Comparison of ENCODE assay signal across 9 mouse cellular contexts in genomic region chr7:58397992-58398391, GRCm38 (mm10).
DNase-seq lines count a peak whose midpoint lies in the region; ATAC-seq and TF ChIP-seq lines count a peak whose summit lies in the region.
"Had no signal": no experiment of that assay in that cellular context is flagged by ENCODE, and none has a peak within 500 bp of the region (broad histone marks: within the 10 kb centered on the region; RNA-seq: fewer than 3 reads in every experiment).

No protein-coding gene starts in this region.

- no peak for DNase-seq in heart, adult 11 months
- peak; percentile 48 for DNase-seq in hindbrain, postnatal 0 days (ENCODE audit: low spot score)
- DNase-seq in naive thymus-derived CD4-positive, alpha-beta T cell, adult 2 months (ENCODE audit: low read depth) = peak; percentile 37
- no peak for DNase-seq in thymus, adult 18-20 months
- no peak for DNase-seq in right cerebral cortex, postnatal 10 days (ENCODE audit: low spot score in 2 of 2)
- no peak for DNase-seq in frontal cortex, postnatal 14 days (ENCODE audit: low spot score in 2 of 2)
- DNase-seq: kidney, adult 11 months had no signal

- TF ChIP-seq POLR2A in cortical plate, adult 2 months (IDR thresholded peaks at IDR 0.05; ENCODE audit: extremely low read depth, insufficient read depth, low read length) = no peak

- peak overlapping the region; percentile 61 for H3K4me2 ChIP-seq in heart, embryonic 12.5 days
- peak overlapping the region; percentile 60 for H3K4me2 ChIP-seq in hindbrain, postnatal 0 days (ENCODE audit: low read depth, low read length)

- H3K4me3 ChIP-seq in heart, embryonic 12.5 days = peak overlapping the region; percentile 70
- H3K4me3 ChIP-seq in cortical plate, adult 2 months (ENCODE audit: insufficient read depth, low read length) = no peak overlapping the region
- peak overlapping the region; percentile 44 for H3K4me3 ChIP-seq in hindbrain, postnatal 0 days (ENCODE audit: low read length)

- H3K4me1 ChIP-seq in heart, embryonic 12.5 days (replicated peaks) = peaks cover 11% of the 10 kb centered on the region; the same call in 1 of the 2 replicates
- peaks cover 3% of the 10 kb centered on the region; the same call in 1 of the 2 replicates for H3K4me1 ChIP-seq in cortical plate, adult 2 months (ENCODE audit: control insufficient read depth, insufficient read depth, low read length)
- H3K4me1 ChIP-seq in hindbrain, postnatal 0 days (ENCODE audit: insufficient read depth, low read length) = peaks cover 3% of the 10 kb centered on the region; the same call in 1 of the 2 replicates

- H3K27me3 ChIP-seq in heart, embryonic 12.5 days (replicated peaks) = no peaks in the 10 kb centered on the region
- no peaks in the 10 kb centered on the region for H3K27me3 ChIP-seq in hindbrain, postnatal 0 days (ENCODE audit: insufficient read depth, low read length)

- no peak for TF ChIP-seq CTCF in cortical plate, adult 2 months (IDR thresholded peaks at IDR 0.05; ENCODE audit: extremely low read depth, insufficient read depth, low read length)
- TF ChIP-seq CTCF in hindbrain, postnatal 0 days (IDR thresholded peaks at IDR 0.05; ENCODE audit: low read depth) = no peak

- H3K9me3 ChIP-seq in heart, embryonic 12.5 days (replicated peaks) = no peaks in the 10 kb centered on the region
- H3K9me3 ChIP-seq in hindbrain, postnatal 0 days (ENCODE audit: low read length) = no peaks in the 10 kb centered on the region

- 26% methylated on average over 6 of the region's 6 CpGs for WGBS in heart, embryonic 12.5 days
- WGBS in hindbrain, postnatal 0 days = 3% methylated on average over 6 of the region's 6 CpGs

- no peaks in the 10 kb centered on the region for H3K36me3 ChIP-seq in heart, embryonic 12.5 days
- H3K36me3 ChIP-seq in hindbrain, postnatal 0 days (ENCODE audit: insufficient read depth, low read length) = no peaks in the 10 kb centered on the region

- H3K27ac ChIP-seq in heart, embryonic 12.5 days (ENCODE audit: poor library complexity, severe bottlenecking) = peak overlapping the region; percentile 93
- H3K27ac ChIP-seq in cortical plate, adult 2 months (ENCODE audit: insufficient read depth, low read length) = peak overlapping the region; percentile 74
- H3K27ac ChIP-seq in hindbrain, postnatal 0 days = peak overlapping the region; percentile 97

- peak overlapping the region; percentile 79 for H3K9ac ChIP-seq in heart, embryonic 12.5 days
- peak overlapping the region; percentile 61 for H3K9ac ChIP-seq in hindbrain, postnatal 0 days (replicated peaks; ENCODE audit: low read length)

- ATAC-seq in heart, embryonic 12.5 days (ENCODE audit: insufficient number of reproducible peaks, low FRiP score) = no peak
- no peak for ATAC-seq in hindbrain, postnatal 0 days

Comparison
In these comparisons a context has a peak if more than half of its experiments do, and no peak if none do; other contexts are left out.
1. DNase-seq: peak in hindbrain, postnatal 0 days (single experiment) and naive thymus-derived CD4-positive, alpha-beta T cell, adult 2 months (single experiment); none in heart, adult 11 months (single experiment), thymus, adult 18-20 months (0 of 2), right cerebral cortex, postnatal 10 days (0 of 2) and frontal cortex, postnatal 14 days (0 of 2).
2. Peak in every context shown above with its lines, with median percentiles within 50 percentile points of each other: H3K27ac ChIP-seq.